Mouse (Mus musculus) limb, embryonic 14.5 days (tissue): ENCODE data around the gene Akip1. TPM values are rescaled to one million over a fixed set of nuclear protein-coding genes. Genes with fewer than 3 reads are reported as not detected.

Experiments
- ATAC-seq: fragments of 200-750 bp; cut with Nextera tagmentation; 2 replicates; pipeline ENCODE4 v1.8.0; 2017; ENCODE audit warnings: low read depth, moderate number of reproducible peaks, moderate TSS enrichment; ENCODE audit not compliant: low FRiP score
- DNase-seq: peaks from one replicate; pipeline ENCODE4 v3.0.0-alpha.2; 2015; ENCODE audit warnings: low spot score
- H3K27ac ChIP-seq: fragments of 300-500 bp; sonication (generic); replicated peaks from 2 replicates; pipeline ENCODE4 v1.5.1; 2014; ENCODE audit warnings: low read depth, mild to moderate bottlenecking, low read length, moderate library complexity, mixed read lengths
- H3K27me3 ChIP-seq: fragments of 300-500 bp; sonication (generic); 2 replicates; pipeline ENCODE4 v1.6.1; 2014; ENCODE audit warnings: low read length, mixed read lengths; ENCODE audit not compliant: control insufficient read depth, insufficient read depth
- H3K36me3 ChIP-seq: fragments of 300-500 bp; sonication (generic); 2 replicates; pipeline ENCODE4 v1.6.1; 2014; ENCODE audit warnings: mild to moderate bottlenecking, low read length, moderate library complexity, mixed read lengths; ENCODE audit not compliant: control insufficient read depth, insufficient read depth
- H3K4me1 ChIP-seq: fragments of 300-500 bp; sonication (generic); 2 replicates; pipeline ENCODE4 v1.6.1; 2014; ENCODE audit warnings: antibody characterized with exemption, low read length, mixed read lengths; ENCODE audit not compliant: control insufficient read depth, insufficient read depth
- H3K4me2 ChIP-seq: fragments of 300-500 bp; sonication (generic); replicated peaks from 2 replicates; pipeline ENCODE4 v1.6.1; 2014; ENCODE audit warnings: low read depth, mild to moderate bottlenecking, low read length, moderate library complexity; ENCODE audit not compliant: severe bottlenecking
- H3K4me3 ChIP-seq: fragments of 300-500 bp; sonication (generic); replicated peaks from 2 replicates; pipeline ENCODE4 v1.5.1; 2014; ENCODE audit warnings: low read length
- H3K9ac ChIP-seq: fragments of 300-500 bp; sonication (generic); 2 replicates; pipeline ENCODE4 v1.6.1; 2014; ENCODE audit warnings: mild to moderate bottlenecking, low read depth, low read length, moderate library complexity; ENCODE audit not compliant: severe bottlenecking
- H3K9me3 ChIP-seq: fragments of 300-500 bp; sonication (generic); 2 replicates; pipeline ENCODE4 v1.6.1; 2016; ENCODE audit warnings: low read length; ENCODE audit not compliant: control insufficient read depth
- POLR2A ChIP-seq: fragments of 200-500 bp; IDR thresholded peaks from 2 replicates; pipeline ENCODE4 v1.8.0; 2012; ENCODE audit warnings: inconsistent platforms, mild to moderate bottlenecking, moderate library complexity, borderline replicate concordance; ENCODE audit not compliant: insufficient read depth, insufficient read length; ENCODE audit errors: extremely low read depth
- WGBS: fragments of 180-500 bp; shearing (Covaris S2); extraction: QIAGEN DNeasy Blood & Tissue Kit; methylation state at CpG from one replicate; pipeline ENCODE4 v1.1.7; 2014; 5-methylcytosine and 5-hydroxymethylcytosine counted together
- polyA plus RNA-seq, 2 experiments: library from polyadenylated mRNA; depleted of rRNA in 1 of 2; stranded (reverse) in 1 of 2; unstranded in 1 of 2; fragments of >200 nt; fragmentation: Nextera tagmentation in 1 of 2; extraction: Ambion mirVana in 1 of 2; gene quantifications; 2 replicates each; pipeline versions ENCODE4 v1.2.1 to v1.2.3; 2012 to 2014

Gene Akip1
- polyA plus RNA-seq, 2 experiments, result 25.5 to 39.0 TPM

DNA sequence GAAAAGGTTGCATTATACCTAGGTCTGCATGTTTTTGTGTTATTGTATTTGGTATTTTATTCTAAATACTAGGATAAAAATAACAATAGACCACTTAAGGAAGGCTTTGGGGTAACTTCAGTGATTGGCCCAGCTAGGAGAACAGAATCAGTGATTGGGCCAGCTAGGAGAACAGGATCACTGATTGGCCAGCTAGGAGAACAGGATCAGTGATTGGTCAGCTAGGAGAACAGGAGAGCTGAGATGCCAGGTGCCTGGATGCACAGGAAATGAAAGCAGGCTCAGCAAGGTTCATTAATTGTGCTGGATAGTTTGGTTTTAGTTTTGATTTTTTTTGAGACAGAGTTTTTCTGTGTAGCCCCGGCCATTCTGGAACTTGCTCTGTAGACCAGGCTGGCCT is 22.6 kb upstream of the Akip1 start:
- Histone ChIP-seq H3K36me3 (no peaks in the 10 kb centered on the region), H3K27ac (no peak overlapping the region), H3K27me3 (no peaks in the 10 kb centered on the region), H3K4me3 (no peak overlapping the region), H3K9me3 (no peaks in the 10 kb centered on the region), H3K9ac (no peak overlapping the region), H3K4me1 (no peaks in the 10 kb centered on the region), H3K4me2 (no peak overlapping the region)
- no peak for TF ChIP-seq POLR2A
- no peak for ATAC-seq
- no peak for DNase-seq
- 82% methylated on average over 1 of the region's 1 CpGs for WGBS

DNA sequence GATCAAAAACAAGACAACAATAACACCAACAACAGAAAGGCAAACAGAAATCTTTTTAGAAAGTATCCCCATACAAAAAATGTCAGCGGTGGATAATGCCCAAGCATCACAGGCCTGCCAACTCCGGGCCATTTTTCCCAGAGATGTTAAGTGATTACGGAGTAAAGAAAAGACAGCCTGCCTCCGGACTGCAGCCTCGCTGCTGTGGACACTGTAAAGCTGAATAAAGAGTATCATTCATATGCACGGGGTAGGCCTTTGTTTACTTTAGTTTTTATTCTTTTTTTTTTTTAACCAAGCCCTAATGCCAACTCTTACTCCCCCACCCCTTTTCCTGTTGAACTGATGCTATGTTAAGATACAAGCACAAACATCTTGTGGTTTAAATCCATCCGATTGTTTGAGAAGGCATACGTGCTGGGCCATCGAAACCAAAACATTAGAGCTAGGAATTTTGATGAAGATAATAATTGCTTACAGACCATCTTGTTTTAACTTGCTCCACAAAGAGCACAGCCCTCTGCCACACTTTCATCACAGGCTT is 16.8 kb upstream of the Akip1 start:
- H3K27me3 ChIP-seq, result no peaks in the 10 kb centered on the region
- no peak overlapping the region for H3K4me2 ChIP-seq
- DNase-seq (no peak), ATAC-seq (no peak)
- H3K4me3 ChIP-seq, result no peak overlapping the region
- H3K27ac ChIP-seq, result no peak overlapping the region
- no peaks in the 10 kb centered on the region for H3K4me1 ChIP-seq
- 47% methylated on average over 9 of the region's 9 CpGs for WGBS
- TF ChIP-seq POLR2A, result no peak
- no peaks in the 10 kb centered on the region for H3K9me3 ChIP-seq
- H3K36me3 ChIP-seq, result no peaks in the 10 kb centered on the region
- no peak overlapping the region for H3K9ac ChIP-seq

DNA sequence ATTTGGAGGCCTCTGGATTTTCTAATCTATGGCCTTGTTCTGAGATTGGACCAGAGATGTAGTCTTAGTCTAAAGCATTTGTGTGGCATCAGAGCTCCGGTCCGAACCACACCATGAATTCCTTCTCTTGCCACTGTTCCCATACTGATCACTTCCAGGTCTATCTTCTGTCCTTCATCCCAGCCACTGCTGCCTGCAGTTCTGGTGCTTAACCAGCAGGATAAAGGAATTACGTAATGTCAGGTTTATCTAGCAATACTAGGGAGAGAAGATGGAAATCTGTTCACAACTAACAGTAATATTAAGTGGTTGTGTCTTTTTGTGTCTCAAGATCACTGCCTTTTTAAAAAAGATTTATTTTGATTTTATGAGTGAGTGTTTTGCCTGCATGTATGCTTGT is 13.4 kb upstream of the Akip1 start:
- 90% methylated on average over 3 of the region's 3 CpGs for WGBS
- Histone ChIP-seq H3K27ac (no peak overlapping the region), H3K36me3 (no peaks in the 10 kb centered on the region), H3K4me2 (no peak overlapping the region), H3K4me1 (no peaks in the 10 kb centered on the region), H3K9me3 (no peaks in the 10 kb centered on the region), H3K9ac (no peak overlapping the region), H3K4me3 (no peak overlapping the region), H3K27me3 (no peaks in the 10 kb centered on the region)
- TF ChIP-seq POLR2A, result no peak
- ATAC-seq, result no peak
- DNase-seq, result no peak

DNA sequence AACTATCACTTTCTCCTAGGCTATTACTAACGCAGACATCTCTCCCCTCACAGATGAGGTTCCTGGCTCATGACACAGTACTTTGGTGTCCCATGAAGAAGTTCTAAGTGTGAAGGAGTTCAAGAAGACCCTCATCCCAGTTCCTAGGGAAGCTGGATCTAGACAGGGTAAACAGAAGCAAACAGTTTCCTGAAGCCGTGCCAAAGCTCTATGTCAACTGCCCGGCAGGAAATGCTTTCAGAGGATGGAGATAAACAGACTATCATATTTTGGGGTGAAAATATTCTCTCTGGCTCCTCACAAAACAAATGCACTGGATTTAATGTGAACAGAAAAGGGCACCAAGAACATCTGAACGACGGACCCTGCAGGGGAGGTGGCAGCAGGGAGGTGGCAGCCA is 12.5 kb upstream of the Akip1 start:
- Histone ChIP-seq H3K27me3 (no peaks in the 10 kb centered on the region), H3K36me3 (no peaks in the 10 kb centered on the region), H3K9me3 (no peaks in the 10 kb centered on the region), H3K4me2 (no peak overlapping the region), H3K4me1 (no peaks in the 10 kb centered on the region), H3K27ac (no peak overlapping the region), H3K9ac (no peak overlapping the region), H3K4me3 (no peak overlapping the region)
- ATAC-seq (no peak), DNase-seq (no peak)
- no peak for TF ChIP-seq POLR2A
- WGBS, result 87% methylated on average over 5 of the region's 5 CpGs

DNA sequence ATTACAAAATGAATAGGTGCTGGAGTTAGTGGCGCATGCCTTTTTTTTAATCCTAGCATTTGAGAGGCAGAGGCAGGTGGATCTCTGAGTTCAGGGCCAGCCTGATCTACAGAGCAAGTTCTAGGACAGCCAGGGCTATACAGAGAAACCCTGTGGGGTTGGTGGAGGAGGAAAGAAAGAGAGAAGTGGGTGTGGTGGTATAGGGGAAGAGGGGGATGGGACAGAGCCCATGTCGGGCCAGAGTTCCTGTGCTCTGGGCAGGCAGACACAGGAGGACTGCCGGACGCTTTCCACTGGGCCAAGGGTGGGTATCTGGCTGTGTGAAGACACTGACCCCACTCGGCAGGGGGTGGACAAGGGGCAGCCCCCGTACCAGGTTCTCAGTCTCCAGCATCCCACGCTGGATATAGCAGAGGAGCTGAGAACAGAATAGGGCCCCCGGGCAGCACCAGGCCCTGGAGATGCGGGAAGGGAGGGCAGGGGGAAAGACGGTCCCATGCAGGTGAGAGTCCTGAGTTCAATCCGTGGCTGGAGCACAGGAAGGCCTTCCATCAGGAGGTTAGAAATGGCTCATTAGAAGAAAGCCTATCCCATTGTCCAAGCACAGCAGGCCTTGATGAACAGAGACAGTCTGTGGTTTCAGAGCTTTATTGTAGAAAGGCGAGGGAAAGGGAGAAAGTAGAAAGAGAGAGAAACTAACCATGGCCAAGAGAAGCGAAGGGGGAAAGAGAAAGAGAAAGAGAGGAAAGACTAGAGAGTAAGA is 8.7 kb upstream of the Akip1 start:
- no peak overlapping the region for H3K4me3 ChIP-seq
- no peak for TF ChIP-seq POLR2A
- no peak for DNase-seq
- 80% methylated on average over 13 of the region's 13 CpGs for WGBS
- no peaks in the 10 kb centered on the region for H3K9me3 ChIP-seq
- H3K27me3 ChIP-seq, result no peaks in the 10 kb centered on the region
- no peak for ATAC-seq
- no peaks in the 10 kb centered on the region for H3K36me3 ChIP-seq
- no peak overlapping the region for H3K27ac ChIP-seq
- no peaks in the 10 kb centered on the region for H3K4me1 ChIP-seq
- H3K4me2 ChIP-seq, result no peak overlapping the region
- H3K9ac ChIP-seq, result no peak overlapping the region
